Mouse (Mus musculus): ENCODE measurements at regions not wholly inside any gene's neighbourhood (a gene's known extent, or its start where the extent isn't known, plus 50 kb on each side); places are given as distances from the start of the nearest gene placed in this dataset.
A peak's percentile ranks its signal among the peaks of the same experiment; 100 is the strongest.

- Histone ChIP-seq H3K4me3 (ENCODE audit: insufficient read depth, low read depth, low read length) (no peak overlapping the region), H3K27me3 (ENCODE audit: control insufficient read depth, insufficient read depth, low read length) (no peaks in the 10 kb centered on the region), H3K79me2 (ENCODE audit: control insufficient read depth, insufficient read depth, low read length) (no peaks in the 10 kb centered on the region), H3K36me3 (ENCODE audit: control insufficient read depth, insufficient read depth, low read length) (no peaks in the 10 kb centered on the region), H3K4me1 (ENCODE audit: control insufficient read depth, insufficient read depth, low read length) (no peaks in the 10 kb centered on the region), H3K9ac (ENCODE audit: low read depth, low read length) (no peak overlapping the region), H3K27ac (replicated peaks; ENCODE audit: insufficient read depth, low read depth, low read length) (no peak overlapping the region)
- peak; percentile 23; the same call in 1 of the 2 replicates for TF ChIP-seq CTCF (IDR thresholded peaks at IDR 0.05; ENCODE audit: low read depth, low read length)
- TF ChIP-seq POLR2A (IDR thresholded peaks at IDR 0.05; ENCODE audit: extremely low read depth, insufficient read depth, low read length), result no peak
- WGBS, result 17% methylated on average over 6 of the region's 6 CpGs
- peak; percentile 24 for DNase-seq (ENCODE audit: extremely low read depth, low read depth, low spot score)
Measured at GRCm38 (mm10) chr16:51315608-51316007, 715.4 kb upstream of the Cblb start.

DNA sequence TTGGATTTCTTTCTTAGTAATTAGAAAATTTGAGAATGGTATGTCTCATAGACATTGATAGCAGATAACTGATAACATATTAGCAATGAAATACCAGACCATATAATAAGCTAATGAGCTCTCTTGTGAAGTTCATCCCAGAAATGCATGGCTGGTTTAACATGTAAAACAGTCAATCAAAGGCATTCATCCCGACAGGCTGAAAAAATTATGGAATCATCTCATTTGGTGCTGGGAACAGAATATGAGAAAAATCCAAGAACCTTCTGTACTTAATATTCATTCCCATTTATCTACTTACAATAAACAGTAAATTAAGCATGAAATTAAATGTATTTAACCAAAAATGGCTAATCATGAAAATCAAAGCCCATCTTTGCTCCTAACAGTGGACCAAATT lies 698.8 kb upstream of the Cblb start:
- Histone ChIP-seq H3K36me3 (ENCODE audit: control insufficient read depth, insufficient read depth, low read length) (no peaks in the 10 kb centered on the region), H3K9ac (ENCODE audit: low read depth, low read length) (no peak overlapping the region), H3K27me3 (ENCODE audit: control insufficient read depth, insufficient read depth, low read length) (no peaks in the 10 kb centered on the region), H3K27ac (replicated peaks; ENCODE audit: insufficient read depth, low read depth, low read length) (no peak overlapping the region), H3K4me1 (ENCODE audit: control insufficient read depth, insufficient read depth, low read length) (no peaks in the 10 kb centered on the region), H3K4me3 (ENCODE audit: insufficient read depth, low read depth, low read length) (no peak overlapping the region), H3K79me2 (ENCODE audit: control insufficient read depth, insufficient read depth, low read length) (no peaks in the 10 kb centered on the region)
- DNase-seq (ENCODE audit: extremely low read depth, low read depth, low spot score), result no peak
- WGBS, result 86% methylated on average over 1 of the region's 1 CpGs
- TF ChIP-seq CTCF (IDR thresholded peaks at IDR 0.05; ENCODE audit: low read depth, low read length), result no peak
- TF ChIP-seq POLR2A (IDR thresholded peaks at IDR 0.05; ENCODE audit: extremely low read depth, insufficient read depth, low read length), result no peak

DNA sequence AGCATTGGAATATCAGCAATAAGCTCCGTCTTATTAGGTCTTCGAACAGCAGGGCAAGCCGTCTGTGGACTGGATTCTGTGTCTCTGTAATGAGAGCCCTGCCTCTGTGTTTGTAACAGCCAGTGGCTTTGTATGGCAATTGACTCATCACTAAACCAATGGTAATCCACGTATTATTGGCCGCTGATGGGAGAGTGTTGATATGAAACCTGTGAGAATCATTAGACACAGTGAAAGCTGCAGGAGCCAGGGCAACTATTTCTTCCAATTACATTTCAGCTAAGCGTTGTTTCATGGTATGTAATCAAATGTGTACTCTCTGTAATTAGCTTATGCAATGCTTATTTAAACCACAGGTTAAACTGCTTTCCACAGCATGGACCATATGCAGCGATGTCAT lies 696.1 kb upstream of the Cblb start:
- no peak for TF ChIP-seq CTCF (IDR thresholded peaks at IDR 0.05; ENCODE audit: low read depth, low read length)
- TF ChIP-seq POLR2A (IDR thresholded peaks at IDR 0.05; ENCODE audit: extremely low read depth, insufficient read depth, low read length), result no peak
- no peak overlapping the region for H3K9ac ChIP-seq (ENCODE audit: low read depth, low read length)
- no peaks in the 10 kb centered on the region for H3K4me1 ChIP-seq (ENCODE audit: control insufficient read depth, insufficient read depth, low read length)
- no peaks in the 10 kb centered on the region for H3K79me2 ChIP-seq (ENCODE audit: control insufficient read depth, insufficient read depth, low read length)
- no peak overlapping the region for H3K4me3 ChIP-seq (ENCODE audit: insufficient read depth, low read depth, low read length)
- H3K27me3 ChIP-seq (ENCODE audit: control insufficient read depth, insufficient read depth, low read length), result no peaks in the 10 kb centered on the region
- WGBS, result 91% methylated on average over 7 of the region's 7 CpGs
- no peak overlapping the region for H3K27ac ChIP-seq (replicated peaks; ENCODE audit: insufficient read depth, low read depth, low read length)
- no peak for DNase-seq (ENCODE audit: extremely low read depth, low read depth, low spot score)
- no peaks in the 10 kb centered on the region for H3K36me3 ChIP-seq (ENCODE audit: control insufficient read depth, insufficient read depth, low read length)

DNA sequence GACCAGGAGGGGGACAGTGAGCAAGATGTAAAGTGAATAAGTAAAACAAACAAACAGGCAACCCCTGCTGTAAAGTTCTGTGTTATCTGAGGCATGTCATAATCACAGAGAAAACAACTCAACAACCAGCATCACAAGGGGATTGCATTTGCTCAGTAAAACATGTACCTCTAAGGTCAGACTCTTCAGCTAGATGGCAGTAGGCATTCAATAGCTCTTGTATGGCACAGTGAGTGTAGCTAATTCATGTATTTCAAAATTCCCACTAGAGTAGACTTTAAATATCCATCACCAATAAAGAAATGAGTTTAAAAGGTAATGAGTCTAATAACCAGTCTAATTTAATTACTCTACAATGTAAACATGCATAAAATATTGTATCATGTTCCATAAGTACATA lies 683.9 kb upstream of the Cblb start:
- no peak for DNase-seq (ENCODE audit: extremely low read depth, low read depth, low spot score)
- no peaks in the 10 kb centered on the region for H3K27me3 ChIP-seq (ENCODE audit: control insufficient read depth, insufficient read depth, low read length)
- TF ChIP-seq CTCF (IDR thresholded peaks at IDR 0.05; ENCODE audit: low read depth, low read length), result no peak
- no peak for TF ChIP-seq POLR2A (IDR thresholded peaks at IDR 0.05; ENCODE audit: extremely low read depth, insufficient read depth, low read length)
- H3K36me3 ChIP-seq (ENCODE audit: control insufficient read depth, insufficient read depth, low read length), result no peaks in the 10 kb centered on the region
- H3K9ac ChIP-seq (ENCODE audit: low read depth, low read length), result no peak overlapping the region
- H3K79me2 ChIP-seq (ENCODE audit: control insufficient read depth, insufficient read depth, low read length), result no peaks in the 10 kb centered on the region
- no peak overlapping the region for H3K4me3 ChIP-seq (ENCODE audit: insufficient read depth, low read depth, low read length)
- H3K4me1 ChIP-seq (ENCODE audit: control insufficient read depth, insufficient read depth, low read length), result no peaks in the 10 kb centered on the region
- H3K27ac ChIP-seq (replicated peaks; ENCODE audit: insufficient read depth, low read depth, low read length), result no peak overlapping the region

GRCm38 (mm10) chr16:51352151-51352550 lies 678.9 kb upstream of the Cblb start:
- Histone ChIP-seq H3K27me3 (ENCODE audit: control insufficient read depth, insufficient read depth, low read length) (no peaks in the 10 kb centered on the region), H3K79me2 (ENCODE audit: control insufficient read depth, insufficient read depth, low read length) (no peaks in the 10 kb centered on the region), H3K36me3 (ENCODE audit: control insufficient read depth, insufficient read depth, low read length) (no peaks in the 10 kb centered on the region), H3K4me1 (ENCODE audit: control insufficient read depth, insufficient read depth, low read length) (no peaks in the 10 kb centered on the region), H3K9ac (ENCODE audit: low read depth, low read length) (no peak overlapping the region), H3K27ac (replicated peaks; ENCODE audit: insufficient read depth, low read depth, low read length) (no peak overlapping the region), H3K4me3 (ENCODE audit: insufficient read depth, low read depth, low read length) (no peak overlapping the region)
- DNase-seq (ENCODE audit: extremely low read depth, low read depth, low spot score), result no peak
- no peak for TF ChIP-seq POLR2A (IDR thresholded peaks at IDR 0.05; ENCODE audit: extremely low read depth, insufficient read depth, low read length)
- TF ChIP-seq CTCF (IDR thresholded peaks at IDR 0.05; ENCODE audit: low read depth, low read length), result no peak
- 72% methylated on average over 4 of the region's 4 CpGs for WGBS

DNA sequence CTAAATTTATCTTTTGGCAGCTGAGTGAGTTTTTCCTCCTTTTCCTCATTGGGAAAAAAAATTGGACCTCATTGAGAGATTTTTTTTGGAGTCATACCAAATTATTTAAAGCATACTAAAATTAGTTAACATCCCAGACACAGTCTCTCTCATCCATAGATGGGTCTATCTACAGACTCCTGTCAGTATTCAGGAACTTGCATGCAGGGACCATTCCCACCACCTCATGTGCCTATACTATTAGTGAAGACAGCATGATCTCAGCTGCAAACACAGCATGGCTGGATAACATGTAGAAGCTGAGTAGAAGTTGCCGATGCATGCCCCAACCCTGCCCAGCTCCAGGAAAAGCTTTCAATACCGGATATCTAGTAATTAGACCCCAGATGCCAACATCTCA lies 677.2 kb upstream of the Cblb start:
- Histone ChIP-seq H3K27ac (replicated peaks; ENCODE audit: insufficient read depth, low read depth, low read length) (no peak overlapping the region), H3K36me3 (ENCODE audit: control insufficient read depth, insufficient read depth, low read length) (no peaks in the 10 kb centered on the region), H3K4me1 (ENCODE audit: control insufficient read depth, insufficient read depth, low read length) (no peaks in the 10 kb centered on the region), H3K79me2 (ENCODE audit: control insufficient read depth, insufficient read depth, low read length) (no peaks in the 10 kb centered on the region), H3K9ac (ENCODE audit: low read depth, low read length) (no peak overlapping the region), H3K4me3 (ENCODE audit: insufficient read depth, low read depth, low read length) (no peak overlapping the region), H3K27me3 (ENCODE audit: control insufficient read depth, insufficient read depth, low read length) (no peaks in the 10 kb centered on the region)
- no peak for DNase-seq (ENCODE audit: extremely low read depth, low read depth, low spot score)
- WGBS, result 84% methylated on average over 2 of the region's 2 CpGs
- TF ChIP-seq POLR2A (IDR thresholded peaks at IDR 0.05; ENCODE audit: extremely low read depth, insufficient read depth, low read length) (no peak), CTCF (IDR thresholded peaks at IDR 0.05; ENCODE audit: low read depth, low read length) (no peak)
